Mouse (Mus musculus): ENCODE measurements around the gene Atp6v1g1. TPM values are rescaled to one million over a fixed set of nuclear protein-coding genes. Genes with fewer than 3 reads are reported as not detected.

The Atp6v1g1 gene
- polyA plus RNA-seq (2015; fragmentation: Nextera tagmentation; extraction: Ambion mirVana), result 444 and 467 TPM in 2 replicates

GRCm38 (mm10) chr4:63544494-63545230 lies at the start of gene Atp6v1g1:
Gene Atp6v1g1 (plus strand): TSS chr4:63544772.
- Histone ChIP-seq H3K4me3 (peak within 1 kb of the TSS; percentile 87), H3K27ac (peak within 1 kb of the TSS; percentile 68), H3K27me3 (no peaks in the 10 kb centered on the region), H3K4me1 (peaks cover 32% of the 10 kb centered on the region), H3K4me2 (peak within 1 kb of the TSS; percentile 79), H3K36me3 (ENCODE audit: poor library complexity, severe bottlenecking) (peaks cover 18% of the 10 kb centered on the region), H3K9me3 (replicated peaks) (no peaks in the 10 kb centered on the region), H3K9ac (peak within 1 kb of the TSS; percentile 94)
- peak; percentile 97 for ATAC-seq
- under 1% methylated on average over 51 of the region's 57 CpGs for WGBS

GRCm38 (mm10) chr4:63494967-63495914 lies 49.3 kb upstream of the Atp6v1g1 start:
- H3K4me1 ChIP-seq, result peaks cover 44% of the 10 kb centered on the region
- under 1% methylated on average over 78 of the region's 107 CpGs for WGBS
- no peaks in the 10 kb centered on the region for H3K9me3 ChIP-seq (replicated peaks)
- peak overlapping the region; percentile 70 for H3K9ac ChIP-seq
- ATAC-seq, result peak; percentile 49
- H3K36me3 ChIP-seq (ENCODE audit: poor library complexity, severe bottlenecking), result no peaks in the 10 kb centered on the region
- H3K4me2 ChIP-seq, result peak overlapping the region; percentile 92
- no peak overlapping the region for H3K27ac ChIP-seq
- H3K4me3 ChIP-seq, result peak overlapping the region; percentile 63
- H3K27me3 ChIP-seq, result peaks cover 25% of the 10 kb centered on the region

- WGBS, result 0% methylated on average over 11 of the region's 34 CpGs
- H3K4me1 ChIP-seq, result peaks cover 40% of the 10 kb centered on the region
- ATAC-seq, result peak; percentile 87
- H3K36me3 ChIP-seq (ENCODE audit: poor library complexity, severe bottlenecking), result no peaks in the 10 kb centered on the region
- peaks cover 26% of the 10 kb centered on the region for H3K27me3 ChIP-seq
- peak within 1 kb of the TSS; percentile 70 for H3K9ac ChIP-seq
- H3K9me3 ChIP-seq (replicated peaks), result no peaks in the 10 kb centered on the region
- H3K4me3 ChIP-seq, result peak within 1 kb of the TSS; percentile 63
- peak within 1 kb of the TSS; percentile 92 for H3K4me2 ChIP-seq
- no peak within 1 kb of the TSS for H3K27ac ChIP-seq
Observed at GRCm38 (mm10) chr4:63495915-63496278, 48.7 kb upstream of the Atp6v1g1 start, which contains the start of gene Whrn. Gene Whrn (minus strand): TSS chr4:63495991.

DNA sequence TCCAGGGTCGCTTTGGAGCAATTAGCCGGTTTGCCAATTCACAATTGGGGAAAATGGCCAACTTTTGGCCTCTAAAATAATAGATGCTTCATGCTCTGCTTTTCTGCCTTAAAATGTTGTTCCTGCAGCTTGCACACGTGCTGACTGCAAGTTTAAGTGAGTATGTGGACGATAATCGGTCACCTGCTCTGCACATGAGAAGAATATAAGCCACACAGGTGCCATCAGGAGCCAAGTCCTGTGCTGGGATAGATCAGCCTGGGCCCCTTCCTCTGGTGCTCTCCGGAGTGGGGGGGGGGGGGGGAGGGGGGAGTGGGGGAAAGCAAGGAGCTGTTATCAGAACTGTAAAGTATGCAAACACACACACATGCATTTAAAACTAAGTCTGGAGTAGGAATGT lies 48.3 kb upstream of the Atp6v1g1 start:
- Histone ChIP-seq H3K9me3 (replicated peaks) (no peaks in the 10 kb centered on the region), H3K4me3 (peak overlapping the region; percentile 63), H3K4me2 (peak overlapping the region; percentile 92), H3K27ac (no peak overlapping the region), H3K4me1 (peaks cover 38% of the 10 kb centered on the region), H3K27me3 (peaks cover 26% of the 10 kb centered on the region), H3K9ac (peak overlapping the region; percentile 63), H3K36me3 (ENCODE audit: poor library complexity, severe bottlenecking) (no peaks in the 10 kb centered on the region)
- ATAC-seq, result peak; percentile 48
- whole genome bisulfite sequencing, result 15% methylated on average over 5 of the region's 6 CpGs

DNA sequence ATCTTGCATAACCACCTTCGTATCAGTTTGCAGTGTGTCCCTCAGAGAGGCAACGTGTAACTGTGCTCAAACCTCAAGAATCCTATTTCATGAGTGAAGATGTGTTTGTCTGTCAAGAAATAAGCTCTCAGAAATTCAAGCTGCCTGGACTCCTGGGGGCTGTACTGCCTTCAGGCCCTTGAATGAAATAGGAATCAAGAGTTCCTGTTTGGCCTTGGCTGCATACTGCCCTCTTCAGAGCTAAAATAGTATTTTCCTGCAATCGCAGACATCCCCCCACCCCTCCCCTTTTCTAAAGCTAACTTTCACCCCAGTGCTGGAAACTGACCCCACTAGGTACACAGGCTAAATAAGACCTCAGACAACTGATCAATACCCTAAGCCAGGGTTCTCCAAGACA lies 46.2 kb upstream of the Atp6v1g1 start:
- no peaks in the 10 kb centered on the region for H3K36me3 ChIP-seq (ENCODE audit: poor library complexity, severe bottlenecking)
- peaks cover 28% of the 10 kb centered on the region for H3K4me1 ChIP-seq
- H3K9me3 ChIP-seq (replicated peaks), result no peaks in the 10 kb centered on the region
- H3K4me3 ChIP-seq, result no peak overlapping the region
- no peak overlapping the region for H3K27ac ChIP-seq
- H3K27me3 ChIP-seq, result peaks cover 26% of the 10 kb centered on the region
- ATAC-seq, result no peak
- H3K9ac ChIP-seq, result no peak overlapping the region
- no peak overlapping the region for H3K4me2 ChIP-seq
- WGBS, result 40% methylated on average over 3 of the region's 3 CpGs

DNA sequence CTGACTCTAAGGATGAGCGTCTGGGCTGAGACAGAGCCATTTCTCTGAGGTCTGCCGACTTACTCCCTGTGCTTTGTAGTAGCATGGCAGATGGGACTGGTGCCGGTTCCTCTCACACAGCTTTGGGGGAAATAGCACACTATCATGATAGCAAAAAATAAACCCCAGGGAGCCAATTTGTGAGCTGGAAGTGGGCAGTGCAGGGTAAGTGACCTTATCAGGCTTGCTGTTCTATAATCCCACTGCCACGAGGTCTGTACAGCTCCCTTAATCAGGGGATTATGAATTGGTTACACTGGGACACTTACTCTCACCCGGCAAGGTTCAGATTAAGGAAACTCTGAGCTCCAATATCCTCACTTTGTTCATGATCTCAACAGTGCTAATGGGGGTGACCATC lies 43.5 kb upstream of the Atp6v1g1 start:
- Histone ChIP-seq H3K27me3 (peaks cover 7% of the 10 kb centered on the region; the same call in 1 of the 2 replicates), H3K36me3 (ENCODE audit: poor library complexity, severe bottlenecking) (no peaks in the 10 kb centered on the region), H3K9me3 (replicated peaks) (no peaks in the 10 kb centered on the region), H3K4me3 (no peak overlapping the region), H3K9ac (no peak overlapping the region), H3K4me1 (peaks cover 5% of the 10 kb centered on the region), H3K27ac (no peak overlapping the region), H3K4me2 (no peak overlapping the region)
- ATAC-seq, result no peak
- WGBS, result 43% methylated on average over 5 of the region's 5 CpGs

DNA sequence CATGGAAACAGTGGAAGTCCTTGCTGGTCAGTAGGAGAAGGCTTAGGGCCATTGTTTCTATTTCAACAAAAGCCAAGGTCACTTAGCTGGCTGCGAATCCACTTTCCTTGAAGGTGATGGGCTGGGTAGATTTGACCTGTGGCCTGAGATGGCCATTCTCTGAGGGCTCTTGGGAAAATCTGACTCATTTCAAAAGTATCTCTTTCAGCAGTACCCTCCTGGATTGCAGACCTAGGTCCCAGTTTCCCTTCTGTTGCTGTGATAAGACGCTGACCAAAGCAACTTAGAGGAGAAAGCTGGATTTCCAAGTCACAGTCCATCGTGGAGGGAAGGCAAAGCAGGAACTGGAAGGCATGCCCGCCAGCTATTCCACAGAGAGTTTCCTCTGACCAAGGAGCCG lies 40.6 kb upstream of the Atp6v1g1 start:
- no peak overlapping the region for H3K4me2 ChIP-seq
- no peaks in the 10 kb centered on the region for H3K4me1 ChIP-seq
- H3K27ac ChIP-seq, result no peak overlapping the region
- 77% methylated on average over 5 of the region's 5 CpGs for WGBS
- ATAC-seq, result no peak
- no peak overlapping the region for H3K4me3 ChIP-seq
- no peaks in the 10 kb centered on the region for H3K9me3 ChIP-seq (replicated peaks)
- peaks cover 7% of the 10 kb centered on the region; the same call in 1 of the 2 replicates for H3K27me3 ChIP-seq
- H3K36me3 ChIP-seq (ENCODE audit: poor library complexity, severe bottlenecking), result no peaks in the 10 kb centered on the region
- no peak overlapping the region for H3K9ac ChIP-seq

DNA sequence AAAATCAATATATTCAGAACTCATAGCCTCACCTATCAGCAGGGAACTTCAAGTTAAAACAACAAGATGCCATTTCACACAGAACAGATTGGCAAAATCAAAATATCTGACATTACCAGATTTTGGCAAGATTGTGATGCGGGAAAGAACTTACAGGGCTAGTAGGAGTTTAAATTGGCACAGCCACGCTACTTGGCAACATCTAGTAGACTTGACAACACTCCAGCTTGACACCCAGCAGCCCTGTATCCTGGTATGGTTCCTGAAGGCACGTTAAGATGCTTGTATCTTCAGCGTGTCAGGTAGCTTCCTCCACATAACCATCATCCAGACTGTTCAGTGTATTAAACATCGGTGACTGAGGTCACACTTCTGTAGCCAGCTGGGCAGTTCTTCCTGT lies 37.1 kb upstream of the Atp6v1g1 start:
- H3K36me3 ChIP-seq (ENCODE audit: poor library complexity, severe bottlenecking), result no peaks in the 10 kb centered on the region
- no peak overlapping the region for H3K4me3 ChIP-seq
- no peak overlapping the region for H3K9ac ChIP-seq
- no peak overlapping the region for H3K4me2 ChIP-seq
- H3K27ac ChIP-seq, result no peak overlapping the region
- ATAC-seq, result 0 out of 2 replicates have a peak, but pooled peaks have one; percentile 33
- 70% methylated on average over 5 of the region's 5 CpGs for WGBS
- H3K27me3 ChIP-seq, result no peaks in the 10 kb centered on the region
- no peaks in the 10 kb centered on the region for H3K4me1 ChIP-seq
- no peaks in the 10 kb centered on the region for H3K9me3 ChIP-seq (replicated peaks)

- Histone ChIP-seq H3K9me3 (replicated peaks) (no peaks in the 10 kb centered on the region), H3K4me1 (no peaks in the 10 kb centered on the region), H3K36me3 (ENCODE audit: poor library complexity, severe bottlenecking) (no peaks in the 10 kb centered on the region), H3K9ac (no peak overlapping the region), H3K4me2 (no peak overlapping the region), H3K27ac (no peak overlapping the region), H3K27me3 (no peaks in the 10 kb centered on the region), H3K4me3 (no peak overlapping the region)
- WGBS, result 22% methylated on average over 4 of the region's 4 CpGs
- ATAC-seq, result peak; percentile 69
Observed at GRCm38 (mm10) chr4:63508232-63508631, 36.3 kb upstream of the Atp6v1g1 start.

- Histone ChIP-seq H3K4me1 (no peaks in the 10 kb centered on the region), H3K4me3 (no peak overlapping the region), H3K36me3 (ENCODE audit: poor library complexity, severe bottlenecking) (no peaks in the 10 kb centered on the region), H3K27ac (no peak overlapping the region), H3K27me3 (no peaks in the 10 kb centered on the region), H3K4me2 (no peak overlapping the region), H3K9me3 (replicated peaks) (no peaks in the 10 kb centered on the region), H3K9ac (no peak overlapping the region)
- no peak for ATAC-seq
- 82% methylated on average over 2 of the region's 2 CpGs for WGBS
Observed at GRCm38 (mm10) chr4:63512921-63513320, 31.7 kb upstream of the Atp6v1g1 start.

DNA sequence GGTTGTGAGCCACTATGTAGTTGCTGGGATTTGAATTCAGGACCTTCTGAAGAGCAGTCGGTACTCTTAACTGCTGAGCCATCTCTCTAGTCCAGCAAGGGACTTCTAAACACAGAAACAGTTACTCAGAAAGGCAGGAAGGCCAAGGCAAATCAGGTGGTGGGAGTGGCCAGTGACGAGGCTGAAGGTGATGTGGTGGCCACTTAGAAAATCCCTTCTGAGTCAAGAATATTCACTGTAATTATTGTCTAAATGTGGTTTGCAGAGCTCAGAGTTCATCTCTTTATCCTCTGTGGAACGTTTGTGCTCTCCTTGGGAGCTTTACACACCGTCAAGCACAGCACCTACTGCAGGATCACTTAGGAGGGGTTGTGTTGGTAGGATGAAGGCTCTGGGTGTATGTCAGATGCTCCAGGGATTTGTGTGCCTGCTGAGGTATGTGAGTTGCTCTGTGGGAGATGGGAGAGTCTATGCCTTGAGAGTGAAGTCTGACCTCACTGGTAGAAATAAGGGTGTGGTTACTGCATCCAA lies 30.1 kb upstream of the Atp6v1g1 start:
- Histone ChIP-seq H3K27ac (no peak overlapping the region), H3K27me3 (no peaks in the 10 kb centered on the region), H3K4me3 (no peak overlapping the region), H3K4me1 (no peaks in the 10 kb centered on the region), H3K36me3 (ENCODE audit: poor library complexity, severe bottlenecking) (no peaks in the 10 kb centered on the region), H3K9ac (no peak overlapping the region), H3K4me2 (no peak overlapping the region), H3K9me3 (replicated peaks) (no peaks in the 10 kb centered on the region)
- WGBS, result 63% methylated on average over 4 of the region's 4 CpGs
- no peak for ATAC-seq

DNA sequence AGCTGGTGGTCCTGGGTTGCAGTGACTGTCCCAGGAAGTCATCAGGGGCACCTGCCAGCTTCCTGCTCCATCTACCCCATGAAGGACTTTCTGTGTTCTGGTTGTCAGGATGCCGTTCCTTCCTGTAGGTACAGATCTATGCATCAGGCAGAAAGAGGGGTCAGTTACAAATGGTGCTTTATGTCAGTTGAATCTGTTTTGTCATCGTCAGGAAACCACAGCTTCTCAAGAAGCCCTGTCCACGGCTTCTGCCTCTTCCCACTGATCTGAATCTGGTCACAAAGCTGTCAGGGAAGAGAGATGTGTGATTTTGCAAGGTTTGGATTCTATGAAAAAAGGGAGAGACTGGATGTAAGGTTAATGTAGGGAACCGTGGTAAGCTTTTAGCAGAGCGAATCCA lies 29.6 kb upstream of the Atp6v1g1 start:
- no peaks in the 10 kb centered on the region for H3K36me3 ChIP-seq (ENCODE audit: poor library complexity, severe bottlenecking)

More for the DNA sequence above, 29.6 kb upstream of the Atp6v1g1 start:
- no peak for ATAC-seq
- no peak overlapping the region for H3K27ac ChIP-seq
- no peak overlapping the region for H3K9ac ChIP-seq
- no peaks in the 10 kb centered on the region for H3K9me3 ChIP-seq (replicated peaks)
- WGBS, result 90% methylated on average over 5 of the region's 5 CpGs
- no peaks in the 10 kb centered on the region for H3K4me1 ChIP-seq
- no peak overlapping the region for H3K4me2 ChIP-seq
- H3K4me3 ChIP-seq, result no peak overlapping the region
- H3K27me3 ChIP-seq, result no peaks in the 10 kb centered on the region
